Mouse (Mus musculus) spleen, embryonic (tissue): ENCODE data around the gene Tmem38a.

Experiments
- CTCF ChIA-PET: fragments of 350-600 bp; sonication (Branson Sonifier 250); formaldehyde crosslinking; loops from one replicate; lab custom pipeline; 2022; lab: Charles Lee

The Tmem38a gene

DNA sequence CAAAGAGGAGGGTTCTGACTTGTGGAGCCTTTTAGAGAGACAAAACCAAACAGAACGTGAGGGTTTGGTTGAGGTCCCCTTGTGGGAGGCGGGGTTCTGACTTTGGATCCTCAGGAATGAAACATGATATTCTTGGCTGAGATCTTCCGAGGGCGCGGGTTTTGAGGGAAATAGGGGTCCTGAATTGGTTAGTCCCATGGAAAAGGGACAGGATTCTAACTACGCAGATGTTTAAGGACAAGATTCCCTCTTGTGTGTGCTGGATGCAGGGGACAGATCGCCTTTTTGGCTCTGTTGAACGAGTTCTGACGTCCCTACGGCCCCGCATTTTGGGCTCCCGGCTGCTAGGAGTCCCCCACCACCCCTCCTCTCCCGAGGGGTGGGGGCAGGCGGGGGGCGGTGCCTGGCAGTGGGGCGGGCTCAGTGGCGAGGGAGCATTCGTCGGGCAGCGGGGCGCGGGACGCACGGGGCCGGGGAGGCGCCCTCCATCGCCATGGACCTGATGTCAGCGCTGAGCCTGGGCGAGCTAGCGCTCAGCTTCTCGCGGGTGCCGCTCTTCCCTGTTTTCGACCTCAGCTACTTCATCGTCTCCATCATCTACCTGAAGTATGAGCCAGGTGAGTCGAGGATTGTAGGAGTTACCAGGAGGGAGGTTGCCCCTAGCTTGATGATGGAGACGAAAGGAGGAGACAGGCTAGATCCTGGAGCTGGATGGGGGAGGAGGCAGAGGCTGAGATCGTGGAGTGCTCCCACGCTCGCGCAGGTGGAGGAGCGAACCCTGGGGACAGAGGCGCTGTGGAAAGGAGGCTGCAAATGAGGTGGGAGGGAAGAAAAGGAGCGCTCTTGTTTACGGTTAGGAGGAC is at the start of gene Tmem38a:
TSS of gene Tmem38a (plus strand) at position 445 of the 863 bp plus-strand sequence.
- CTCF ChIA-PET = interaction anchor here (0.9 kb wide), 1 partner anchor 149 kb away, joined by 3 read pairs; no protein-coding TSS in a partner anchor

DNA sequence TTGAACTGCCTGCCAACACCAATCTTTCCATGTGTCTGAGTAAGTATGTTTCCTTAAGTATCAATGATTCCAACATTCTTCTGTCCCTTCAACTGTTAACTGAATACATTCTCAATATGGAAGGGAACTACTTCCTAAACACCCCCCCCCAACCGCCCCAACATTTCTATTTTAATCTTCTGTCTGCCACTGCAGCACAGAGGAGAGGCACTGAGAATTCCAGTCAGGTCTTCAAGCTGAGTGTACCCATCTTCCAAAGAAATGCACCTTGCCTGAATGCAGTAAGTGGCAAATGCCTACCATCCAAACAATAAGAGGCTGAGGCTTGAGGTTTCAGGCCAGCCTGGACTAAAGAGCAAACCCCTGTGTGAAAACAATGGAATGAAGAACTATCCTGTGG is 39.8 kb upstream of the Tmem38a start:
- CTCF ChIA-PET = interaction anchor here (0.6 kb wide), 1 partner anchor 88 kb away, joined by 12 read pairs; no protein-coding TSS in a partner anchor

DNA sequence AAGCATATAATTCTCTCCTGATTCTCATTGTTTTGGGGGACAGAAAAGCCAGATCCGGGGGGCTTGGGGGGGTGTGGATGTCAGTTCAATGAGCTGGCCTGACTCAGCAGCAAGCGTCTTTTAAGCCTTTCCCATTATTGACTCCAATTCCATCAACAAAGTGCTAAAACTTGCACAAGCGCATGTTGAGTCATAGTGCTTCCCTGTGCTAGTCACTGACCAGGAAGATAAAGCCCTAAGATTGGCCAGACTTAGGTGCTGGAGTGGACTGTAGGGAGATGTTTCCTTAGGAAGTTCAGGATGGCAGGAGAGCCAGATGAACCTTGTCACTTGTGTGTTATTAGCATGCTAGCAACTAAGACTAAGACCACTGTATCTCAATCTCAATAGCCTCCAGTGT is 37.0 kb upstream of the Tmem38a start:
- CTCF ChIA-PET = no interaction called here

DNA sequence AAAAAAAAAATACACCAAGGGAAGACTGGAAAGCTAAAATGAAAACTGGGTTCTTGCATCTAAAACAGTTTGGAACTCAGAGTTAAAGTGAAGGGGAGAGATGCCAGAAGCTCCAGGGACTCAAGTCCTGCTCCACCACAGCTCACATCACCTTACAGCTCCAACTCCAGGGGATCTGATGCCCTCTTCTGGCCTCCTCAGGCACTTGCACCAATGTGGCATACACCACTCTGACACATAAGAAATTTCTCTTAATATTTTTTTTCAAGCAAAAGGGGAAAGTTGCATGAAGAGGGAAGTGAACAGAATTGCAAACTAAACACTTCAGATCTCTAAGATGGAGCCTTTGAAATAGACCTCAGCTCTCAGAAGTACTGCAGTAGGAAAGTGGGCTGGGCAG is 32.6 kb upstream of the Tmem38a start:
- CTCF ChIA-PET = no interaction called here

DNA sequence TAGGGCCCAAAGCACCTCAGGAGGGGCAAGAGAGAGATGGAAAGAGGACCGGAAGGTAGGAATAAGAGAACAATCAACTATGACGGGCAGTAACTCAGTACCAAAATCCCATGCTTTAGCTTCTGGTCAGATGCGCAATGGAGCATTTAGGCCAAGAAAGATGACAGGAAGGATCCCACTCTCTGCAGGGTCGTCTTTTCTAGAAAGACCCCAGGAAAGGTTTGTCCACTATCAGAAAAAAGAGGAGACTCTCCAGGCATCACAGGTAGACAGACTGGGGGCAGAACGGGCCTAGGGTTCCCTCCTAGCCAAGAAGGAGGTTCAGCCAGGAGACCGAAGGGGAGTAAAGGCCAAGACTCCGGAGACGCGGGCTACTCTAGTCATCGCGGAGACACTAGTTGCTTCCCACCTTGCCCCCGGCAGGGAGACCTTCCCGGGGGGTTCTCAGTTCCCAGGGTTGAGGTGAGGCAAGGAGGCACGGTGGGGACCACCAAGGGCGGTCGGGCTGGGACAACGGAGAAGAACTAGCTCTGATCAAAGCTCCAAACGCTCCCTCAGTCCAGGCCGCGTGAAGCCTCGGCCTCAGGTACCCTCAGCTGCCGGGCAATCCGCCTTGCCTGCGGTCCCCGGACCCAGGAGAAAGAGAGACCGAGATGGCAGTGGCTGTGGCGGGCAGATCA is 24.6 kb upstream of the Tmem38a start:
- CTCF ChIA-PET = interaction anchor here (0.6 kb wide), 1 partner anchor 133 kb away, joined by 6 read pairs; no protein-coding TSS in a partner anchor

DNA sequence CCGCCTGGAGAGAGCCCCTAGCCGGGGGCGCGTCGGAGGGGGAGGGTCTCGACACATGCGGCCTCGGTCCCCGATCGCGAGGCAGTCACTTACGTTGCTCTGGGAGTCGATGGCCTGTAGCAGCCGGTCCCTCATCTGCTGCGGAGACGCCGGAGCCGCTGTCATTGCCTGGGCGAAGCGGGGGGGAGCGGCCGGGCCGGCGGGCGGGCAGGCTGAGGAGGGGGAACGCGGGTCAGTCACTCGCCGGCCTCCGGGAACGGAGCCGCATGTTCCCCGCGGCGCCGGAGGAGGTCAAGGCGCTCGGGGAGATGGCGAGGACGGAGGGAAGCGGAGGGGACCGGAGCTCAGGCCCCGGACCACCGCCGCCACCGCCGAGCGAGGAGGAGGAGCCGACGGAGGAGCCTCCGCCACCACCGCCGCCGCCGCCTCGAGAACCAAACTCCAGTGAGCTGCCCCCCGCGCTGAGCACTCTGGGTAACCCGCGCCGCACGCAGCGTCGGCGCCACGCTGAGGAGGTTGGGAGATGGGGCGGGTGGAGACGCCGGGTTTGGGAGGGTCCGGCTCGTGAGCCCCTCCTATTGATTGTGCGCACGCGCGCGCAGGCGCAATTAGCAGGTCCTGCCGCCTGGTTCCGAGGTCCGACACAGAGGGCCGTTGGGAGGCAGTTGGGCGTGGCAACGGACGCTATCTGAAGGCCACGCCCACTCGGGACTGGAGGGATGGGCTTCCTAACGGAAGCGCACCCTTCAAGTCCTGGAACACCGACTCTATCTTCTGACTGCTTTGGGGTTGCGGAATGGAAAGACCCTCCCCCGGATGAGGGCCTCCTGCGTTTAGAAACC is 23.8 kb upstream of the Tmem38a start, which contains the start of gene Med26:
TSS of gene Med26 (minus strand) at position 469 of the 842 bp plus-strand sequence.
- CTCF ChIA-PET = interaction anchor here (0.6 kb wide), 2 partner anchors 75 to 133 kb away, joined by 6 to 7 read pairs; no protein-coding TSS in a partner anchor

DNA sequence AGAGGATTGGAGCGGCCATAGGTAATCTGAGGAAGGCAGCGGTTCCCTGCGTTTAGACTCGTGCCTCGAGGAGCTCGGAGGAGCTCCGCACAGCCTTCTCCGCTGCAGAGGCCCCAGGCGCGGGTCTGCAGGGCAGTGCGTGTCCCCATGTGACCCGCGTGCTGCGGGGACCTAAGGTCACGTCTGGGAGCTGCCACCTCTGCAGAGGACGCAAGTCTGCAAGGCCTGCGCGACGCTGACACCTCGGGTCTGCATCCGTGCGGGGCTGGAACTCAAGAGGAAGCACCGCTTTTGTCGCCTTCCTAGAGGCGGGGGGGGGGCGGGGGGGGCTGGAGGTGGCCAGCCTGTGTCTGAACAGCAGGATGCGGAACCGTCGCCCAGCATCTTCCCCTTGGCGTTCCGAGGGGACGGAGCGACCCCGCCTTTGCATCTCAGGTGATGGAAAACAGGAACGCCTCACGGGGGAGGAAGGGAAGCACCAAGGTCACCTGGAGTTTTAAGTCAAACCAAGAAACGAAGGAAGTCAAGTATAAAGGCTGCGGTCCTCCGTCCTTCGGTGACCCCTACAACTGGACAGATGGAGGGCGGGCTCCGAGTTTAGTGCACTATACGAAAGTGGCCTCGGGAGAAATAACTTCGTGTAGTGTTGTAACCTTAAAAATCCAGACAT is 23.1 kb upstream of the Tmem38a start:
- CTCF ChIA-PET = interaction anchor here (0.6 to 0.7 kb wide), 2 partner anchors 75 to 126 kb away, joined by 7 to 9 read pairs; no protein-coding TSS in a partner anchor

DNA sequence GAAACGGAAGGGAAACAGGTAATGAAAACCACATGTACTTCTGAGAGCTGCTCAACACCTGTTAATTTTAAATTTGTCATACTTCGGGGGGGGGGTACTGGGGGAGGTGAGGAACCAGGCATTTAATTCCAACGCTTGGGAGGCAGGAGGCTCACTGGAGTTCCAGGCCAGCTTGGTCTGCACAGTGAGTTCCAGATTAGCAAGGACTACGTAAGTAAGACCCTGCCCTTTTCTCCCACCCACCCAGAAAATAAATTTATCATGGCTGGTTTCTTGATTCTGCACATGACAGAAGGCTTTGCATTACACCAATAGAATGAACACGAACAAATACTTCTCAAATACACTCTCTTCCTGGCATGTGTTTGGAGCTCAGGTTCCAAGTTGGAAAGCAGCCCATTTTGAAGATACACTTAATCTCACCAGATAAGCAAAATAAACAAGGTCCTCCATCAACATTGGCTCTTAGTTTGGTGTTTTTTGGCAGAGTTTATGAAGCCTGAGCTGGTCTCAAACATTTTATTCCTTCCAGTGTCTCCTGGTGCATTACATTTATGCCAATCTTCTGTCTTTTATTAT is 22.5 kb upstream of the Tmem38a start:
- CTCF ChIA-PET = interaction anchor here (0.7 kb wide), 1 partner anchor 126 kb away, joined by 9 read pairs; no protein-coding TSS in a partner anchor

DNA sequence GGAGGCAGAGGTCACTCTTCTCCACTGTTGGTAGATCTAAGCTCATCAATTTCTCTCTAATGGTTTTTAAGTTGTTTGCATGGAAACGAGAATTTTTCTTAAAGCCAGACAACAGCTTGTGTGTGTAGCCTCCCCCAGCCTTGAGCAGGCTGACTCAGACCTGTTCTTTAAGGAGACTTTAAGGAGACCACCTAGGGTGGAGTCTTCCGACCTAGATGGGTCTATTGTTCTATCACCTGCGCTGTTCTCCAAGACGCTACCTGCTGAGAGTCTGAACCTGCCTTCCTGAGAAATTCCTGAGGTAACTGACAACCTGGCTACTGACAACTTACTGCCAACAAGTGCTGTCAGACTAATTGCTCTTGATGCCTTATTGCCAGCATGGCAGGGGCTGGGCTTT is 16.1 kb upstream of the Tmem38a start:
- CTCF ChIA-PET = no interaction called here

DNA sequence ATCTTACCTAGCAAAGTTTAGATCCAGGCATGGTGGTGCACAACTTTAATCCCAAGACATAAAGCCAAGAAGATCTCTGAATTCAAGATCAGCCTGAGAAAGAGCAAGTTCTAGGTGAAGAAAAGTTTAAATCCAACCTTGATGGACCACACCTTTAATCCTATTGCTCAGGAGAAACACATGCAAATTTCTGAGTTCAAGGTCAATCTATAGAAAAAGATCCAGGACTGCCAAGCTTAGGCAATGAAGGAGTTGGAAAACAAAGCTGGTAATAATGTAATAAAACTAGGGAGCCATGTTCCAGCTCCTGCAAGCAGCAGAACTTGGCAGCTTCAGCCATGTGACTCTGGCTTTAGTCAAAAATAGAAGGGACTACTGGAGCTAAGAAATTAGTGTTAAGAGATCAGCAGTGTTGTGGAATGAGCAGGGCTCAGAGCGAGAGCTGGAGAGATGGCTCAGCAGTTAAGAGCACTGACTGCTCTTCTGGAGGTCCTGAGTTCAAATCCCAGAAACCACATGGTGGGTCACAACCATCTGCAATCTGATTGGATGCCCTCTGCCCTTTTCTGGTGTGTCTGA is 10.7 kb upstream of the Tmem38a start:
- CTCF ChIA-PET = interaction anchor here (0.7 kb wide), 1 partner anchor 318 kb away, joined by 9 read pairs; no protein-coding TSS in a partner anchor

DNA sequence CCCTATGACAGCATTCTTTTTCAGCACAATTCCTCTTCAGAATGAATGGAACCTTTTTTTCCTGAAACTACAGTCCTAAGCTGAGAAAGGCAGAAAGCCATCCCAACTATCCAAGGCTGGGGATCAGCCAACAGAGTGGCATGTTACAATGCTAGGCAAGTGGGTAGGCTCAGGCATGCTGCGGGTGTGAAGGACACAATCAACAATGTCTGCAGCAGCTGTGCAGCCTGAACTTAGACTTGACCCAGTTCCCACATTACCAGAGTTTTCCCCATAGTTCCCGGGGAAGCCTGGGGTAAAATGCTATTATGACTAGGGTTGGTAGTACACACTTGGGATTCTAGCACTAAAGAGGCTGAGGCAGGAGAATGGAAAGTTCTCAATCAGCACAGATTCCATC is 5.9 kb upstream of the Tmem38a start:
- CTCF ChIA-PET = no interaction called here

DNA sequence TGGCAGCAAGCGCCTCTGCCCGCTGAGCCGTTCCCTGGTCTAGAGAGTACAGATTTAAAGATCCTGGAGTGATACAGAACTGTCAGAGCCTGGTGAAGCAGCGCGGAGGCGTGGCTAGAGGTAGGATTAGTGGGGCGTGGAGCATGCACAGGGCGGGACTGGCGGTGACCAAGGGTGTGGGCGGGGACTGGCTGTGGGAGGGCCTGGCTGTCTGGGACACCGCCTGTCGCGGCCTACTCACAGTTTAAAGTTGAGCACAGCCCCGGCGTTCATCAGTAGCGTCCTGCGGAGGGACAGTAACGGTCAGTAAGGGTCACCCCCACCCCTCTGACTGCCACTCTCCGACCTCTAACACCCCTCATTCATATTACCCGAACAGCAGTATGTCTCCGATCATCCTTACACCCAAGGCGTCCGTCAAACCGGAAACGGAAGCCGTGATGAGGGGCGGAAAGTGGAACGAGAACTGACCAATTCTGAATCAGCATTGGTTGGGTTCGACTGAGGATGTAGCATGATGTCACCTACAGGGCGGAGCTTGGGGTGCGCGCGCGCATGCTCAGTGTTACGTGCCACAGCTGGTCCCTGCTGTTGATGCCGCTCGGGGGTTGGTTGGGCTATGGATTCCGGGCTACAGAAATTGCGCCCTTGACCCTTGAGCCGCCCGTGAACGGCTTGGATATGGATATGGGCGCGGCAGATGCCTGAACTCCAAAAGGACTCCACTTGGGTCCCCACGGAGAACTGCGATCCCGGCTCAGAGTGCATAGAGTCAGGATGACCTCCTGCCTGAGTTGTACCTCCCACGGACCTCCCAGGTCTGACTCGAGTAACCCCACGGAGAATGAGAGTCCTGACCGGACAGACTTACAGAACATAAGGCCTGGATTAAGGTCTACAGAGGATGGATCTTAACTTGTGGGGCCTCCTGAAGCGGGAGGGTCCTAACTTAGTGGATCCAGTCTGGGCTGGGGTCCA is 933 bp upstream of the Tmem38a start, which contains the start of gene Smim7:
TSS of gene Smim7 (minus strand) at position 456 of the 978 bp plus-strand sequence.
- CTCF ChIA-PET = no interaction called here

DNA sequence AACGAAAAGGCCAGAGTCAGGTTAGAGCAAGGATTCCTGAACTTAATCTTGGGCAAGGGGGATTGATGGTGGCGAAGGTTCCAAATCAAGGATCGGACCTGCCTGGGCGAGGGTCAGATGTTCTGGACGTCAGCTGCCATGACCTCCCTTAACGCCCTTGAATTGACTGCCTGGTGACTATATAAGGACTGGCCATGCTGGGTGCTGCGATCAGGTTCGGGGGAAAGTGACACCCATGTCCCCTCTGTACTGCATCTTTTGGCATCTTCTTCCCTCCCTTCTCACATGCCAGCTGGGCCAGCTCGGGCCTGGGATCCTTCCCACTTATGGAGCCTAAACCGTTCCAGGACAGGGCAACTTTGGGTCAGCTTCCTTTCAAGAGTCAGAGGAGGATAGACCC is 652 bp downstream of the Tmem38a start:
- CTCF ChIA-PET = interaction anchor here (0.5 to 0.9 kb wide), 3 partner anchors 150 to 233 kb away, joined by 3 to 6 read pairs (median 4); no protein-coding TSS in a partner anchor

DNA sequence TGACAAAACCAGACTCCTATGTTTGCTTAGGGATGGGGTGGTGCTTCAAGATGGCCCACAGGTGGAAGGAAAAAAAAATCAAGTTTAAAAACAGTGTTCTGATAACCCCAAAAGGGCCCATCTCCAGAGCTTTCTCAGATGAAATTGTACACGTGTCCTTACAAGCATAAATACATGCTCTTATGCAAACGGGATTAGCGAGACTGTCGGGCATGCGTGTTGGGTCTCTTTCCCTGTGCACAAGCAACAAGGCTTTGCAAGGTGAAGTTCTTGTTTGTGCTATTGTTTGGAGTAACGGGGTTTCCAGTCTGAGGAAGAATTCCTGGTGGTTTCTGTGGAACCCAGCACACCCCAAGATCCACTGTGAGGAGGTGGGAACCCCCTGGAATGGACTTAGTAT is 1.6 kb downstream of the Tmem38a start:
- CTCF ChIA-PET = no interaction called here

DNA sequence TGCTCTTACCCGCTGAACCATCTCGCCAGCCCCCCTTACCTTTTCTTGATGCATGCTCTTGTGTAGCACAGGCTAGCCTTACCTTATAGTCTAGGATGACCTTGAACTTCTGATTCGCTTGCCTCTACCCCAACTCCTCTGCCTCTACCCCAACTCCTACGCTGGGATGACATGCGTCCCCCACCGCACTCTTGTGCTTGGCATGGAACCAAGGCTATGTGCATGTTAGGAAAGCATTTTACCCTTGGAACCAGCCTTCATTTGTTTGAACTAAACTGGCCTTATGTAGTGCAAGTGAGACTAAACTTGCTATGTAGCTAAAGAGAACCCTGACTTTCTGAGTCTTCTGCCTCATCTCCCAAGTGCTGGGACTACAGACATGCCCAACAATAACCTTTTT is 4.1 kb downstream of the Tmem38a start:
- CTCF ChIA-PET = no interaction called here

DNA sequence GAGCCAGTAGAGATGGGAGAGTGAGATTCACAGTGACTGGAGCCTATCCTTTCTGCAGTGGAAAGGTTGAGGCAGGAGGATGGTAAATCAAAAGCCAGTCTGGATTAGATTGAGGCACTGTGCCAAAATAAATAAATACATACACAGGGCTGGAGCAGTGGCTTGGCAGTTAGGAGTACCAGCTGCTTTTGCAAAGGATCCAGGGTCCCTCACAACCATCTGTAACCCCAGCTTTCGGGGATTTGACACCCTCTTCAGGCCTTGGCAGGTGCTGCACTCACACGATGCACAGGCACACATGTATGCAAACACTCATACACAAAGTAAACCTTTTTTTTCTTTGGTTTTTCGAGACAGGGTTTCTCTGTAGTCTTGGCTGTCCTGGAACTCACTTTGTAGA is 5.4 kb downstream of the Tmem38a start:
- CTCF ChIA-PET = no interaction called here

DNA sequence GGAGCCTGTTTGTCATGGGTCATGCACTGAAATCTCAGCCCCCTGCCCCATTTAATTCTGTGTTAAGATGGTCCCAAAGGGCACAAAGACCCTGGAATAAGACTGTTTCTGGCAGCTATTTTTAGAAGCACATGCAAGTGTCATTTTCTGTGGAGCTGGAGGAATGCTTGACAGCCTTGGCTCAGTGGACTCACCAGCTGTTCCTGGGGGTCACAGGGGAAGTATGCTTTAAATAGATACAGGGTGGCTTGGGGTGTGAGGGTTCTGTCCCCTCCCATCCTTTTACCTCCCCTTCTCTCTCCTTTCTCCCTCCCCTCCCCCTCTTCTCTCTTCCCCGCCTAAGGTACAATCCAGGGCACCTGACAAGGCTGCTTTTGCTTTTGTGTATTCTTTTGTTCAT is 6.1 kb downstream of the Tmem38a start:
- CTCF ChIA-PET = no interaction called here

DNA sequence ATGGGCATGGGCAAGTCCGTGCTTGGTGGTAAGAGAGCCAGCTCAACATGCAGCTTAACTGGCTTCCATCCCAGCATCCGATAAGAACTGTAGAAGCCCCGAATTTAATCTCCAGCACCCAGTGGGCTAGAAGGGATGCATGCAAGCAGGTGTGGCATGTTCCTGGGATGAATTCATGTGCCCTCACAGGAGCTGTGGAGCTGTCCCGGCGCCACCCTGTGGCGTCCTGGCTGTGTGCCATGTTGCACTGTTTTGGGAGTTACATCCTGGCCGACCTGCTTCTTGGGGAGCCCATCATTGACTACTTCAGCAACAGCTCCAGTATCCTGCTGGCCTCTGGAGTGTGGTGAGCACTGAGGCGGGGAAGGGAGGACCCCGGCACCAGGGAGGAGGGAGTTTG is 7.5 kb downstream of the Tmem38a start:
- CTCF ChIA-PET = no interaction called here
